Mouse (Mus musculus): ENCODE results near the gene Rap1a.

DNA sequence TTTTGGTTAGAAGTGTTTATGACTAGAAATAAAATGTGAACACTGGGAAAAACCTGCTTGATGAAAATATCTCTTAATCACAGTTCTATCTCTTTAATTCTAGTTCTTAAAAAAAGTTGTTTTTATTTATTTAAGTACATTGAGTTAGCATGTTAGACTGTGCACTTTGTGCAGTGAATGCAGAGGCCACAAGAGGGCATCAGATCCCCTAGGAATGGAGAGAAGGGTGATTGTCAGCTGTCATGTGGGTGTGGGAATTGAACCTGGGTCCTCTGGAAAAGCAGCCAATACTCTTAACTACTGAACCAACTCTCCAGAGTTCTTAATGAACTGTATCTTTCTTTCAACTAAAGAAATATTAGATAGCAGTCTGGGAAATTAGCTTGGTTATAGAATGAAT lies 29.6 kb downstream of the Rap1a start:
- TF ChIP-seq TAL1 (IDR thresholded peaks at IDR 0.05; ENCODE audit: low read length) (no peak), GATA1 (IDR thresholded peaks at IDR 0.05; ENCODE audit: low read length) (no peak)
